In the genomic region with DNA sequence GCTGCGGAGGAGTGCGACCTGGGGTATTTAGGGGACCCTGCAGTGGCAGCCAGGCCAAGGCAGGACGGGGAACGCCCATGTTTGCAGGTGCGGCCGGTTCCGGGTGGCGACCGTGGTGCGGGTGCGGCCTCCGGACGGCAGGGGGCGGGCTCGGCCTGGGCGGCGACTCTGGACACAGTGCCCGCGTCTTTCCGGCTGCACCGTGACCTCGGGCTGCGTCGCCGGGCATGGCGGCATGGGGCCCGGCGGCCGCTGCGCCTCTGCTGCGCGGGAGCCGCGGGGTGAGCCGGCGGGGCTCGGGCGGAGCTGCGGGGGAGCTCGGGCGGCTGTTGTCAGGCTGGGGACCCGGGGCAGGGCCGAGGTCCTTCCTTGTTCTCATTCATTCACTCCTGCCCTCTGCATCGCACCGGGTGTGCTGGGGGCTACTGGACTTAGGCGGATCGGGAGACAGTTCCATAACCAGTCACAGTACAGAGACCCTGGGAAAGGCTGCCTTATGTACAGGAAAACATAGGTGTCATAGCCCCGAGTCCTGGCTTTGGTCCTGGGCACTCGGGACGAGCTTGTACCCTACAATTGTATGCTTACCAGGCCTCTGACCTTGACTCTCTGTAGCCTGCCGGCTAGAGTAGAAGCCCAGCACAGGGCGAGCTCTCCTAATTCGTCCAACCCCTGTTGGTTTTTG, we compare ENCODE assay signal across 8 mouse cellular contexts. TPM values are rescaled to one million over a fixed set of nuclear protein-coding genes. Genes with fewer than 3 reads are reported as not detected.
DNase-seq lines count a peak whose midpoint lies in the region; ATAC-seq lines count a peak whose summit lies in the region.

No protein-coding gene starts in this region.

- peak overlapping the region; percentile 87 for H3K4me2 ChIP-seq in intestine, embryonic 14.5 days (ENCODE audit: low read length)

- WGBS in intestine, embryonic 14.5 days = under 1% methylated on average over 50 of the region's 53 CpGs

- peak; percentile 95 for ATAC-seq in intestine, embryonic 14.5 days (replicated peaks; ENCODE audit: low FRiP score, low TSS enrichment, low read depth)
- peak; percentile 90 for ATAC-seq in megakaryocyte progenitor cell, adult 5-6 weeks (replicated peaks; ENCODE audit: poor library complexity)

- no peaks in the 10 kb centered on the region for H3K9me3 ChIP-seq in intestine, embryonic 14.5 days (ENCODE audit: control insufficient read depth, low read length)

- H3K4me1 ChIP-seq in intestine, embryonic 14.5 days (replicated peaks; ENCODE audit: control insufficient read depth, insufficient read depth, low read length) = peaks cover 12% of the 10 kb centered on the region

- DNase-seq in adrenal gland, adult 18-20 months (ENCODE audit: low spot score in 2 of 2) = peak; percentile 96 to 97
- peak; percentile 86 for DNase-seq in embryo, embryonic 10.5 days (ENCODE audit: low spot score)
- peak; percentile 89 for DNase-seq in gastrocnemius, postnatal 14 days
- peak; percentile 98 for DNase-seq in intestine, embryonic 14.5 days (ENCODE audit: low spot score)
- peak; percentile 76 to 93 for DNase-seq in left cerebral cortex, postnatal 10 days (ENCODE audit: extremely low spot score in 1 of 2, low spot score in 2 of 2)
- DNase-seq in right cerebral cortex, postnatal 10 days (ENCODE audit: low spot score in 2 of 2) = peak; percentile 87 to 90
- DNase-seq in urinary bladder, postnatal 25 days (ENCODE audit: low spot score) = peak; percentile 97

- H3K9ac ChIP-seq in intestine, embryonic 14.5 days (ENCODE audit: low read length) = peak overlapping the region; percentile 89

- peak overlapping the region; percentile 81 for H3K4me3 ChIP-seq in intestine, embryonic 14.5 days (ENCODE audit: low read depth, low read length)

- no peaks in the 10 kb centered on the region for H3K27me3 ChIP-seq in intestine, embryonic 14.5 days (replicated peaks; ENCODE audit: control insufficient read depth, insufficient read depth, low read length)

- intact Hi-C loops in gastrocnemius, postnatal 14 days (cut with DNase I; ENCODE audit: low total_unique reads) = no loop called here
- intact Hi-C loops in left cerebral cortex, postnatal 10 days (cut with DNase I) = no loop called here

- no peak overlapping the region for H3K27ac ChIP-seq in intestine, embryonic 14.5 days (ENCODE audit: low read depth)

- peaks cover 18% of the 10 kb centered on the region; the same call in 1 of the 2 replicates for H3K36me3 ChIP-seq in intestine, embryonic 14.5 days (ENCODE audit: control insufficient read depth, insufficient read depth, low read length)

RNA-seq across cellular contexts. Expression of a gene that starts 0.5 kb away (rescaled TPM):
- total RNA-seq in adrenal gland, adult 18-20 months (2021) = 100 to 1,000 TPM; 257 to 284 TPM
- 100 to 1,000 TPM; 214 to 234 TPM for total RNA-seq in gastrocnemius, postnatal 14 days (2021)
- polyA plus RNA-seq in intestine, embryonic 14.5 days (2014; fragmentation: Nextera tagmentation; extraction: Ambion mirVana) = 144 and 155 TPM in 2 replicates
- 10 to 100 TPM; 33.7 to 36.7 TPM for total RNA-seq in left cerebral cortex, postnatal 10 days (2021)
- 81.1 and 95.2 TPM in 2 replicates for total RNA-seq in megakaryocyte progenitor cell, adult 5-6 weeks (2015)
- total RNA-seq in megakaryocyte progenitor cell, adult 5-6 weeks (2017) = 62.6 and 70.8 TPM in 2 replicates

RNA-seq across cellular contexts. Expression of a gene that starts 23.6 kb away (rescaled TPM):
- total RNA-seq in adrenal gland, adult 18-20 months (2021) = 10 to 100 TPM; 67.7 to 79.2 TPM
- total RNA-seq in gastrocnemius, postnatal 14 days (2021) = 10 to 100 TPM; 15.7 to 17.5 TPM
- polyA plus RNA-seq in intestine, embryonic 14.5 days (2014; fragmentation: Nextera tagmentation; extraction: Ambion mirVana) = 74.8 and 76.4 TPM in 2 replicates
- 10 to 100 TPM; 21.0 to 21.6 TPM for total RNA-seq in left cerebral cortex, postnatal 10 days (2021)
- total RNA-seq in megakaryocyte progenitor cell, adult 5-6 weeks (2015) = 83.8 and 90.1 TPM in 2 replicates
- total RNA-seq in megakaryocyte progenitor cell, adult 5-6 weeks (2017) = 129 and 133 TPM in 2 replicates

RNA-seq across cellular contexts. Expression of a gene that starts 23.7 kb away (rescaled TPM):
- 10 to 100 TPM; 12.3 to 24.1 TPM for total RNA-seq in adrenal gland, adult 18-20 months (2021)
- 1 to 10 TPM; 3.7 to 6.7 TPM for total RNA-seq in gastrocnemius, postnatal 14 days (2021)
- polyA plus RNA-seq in intestine, embryonic 14.5 days (2014; fragmentation: Nextera tagmentation; extraction: Ambion mirVana) = 36.0 and 37.4 TPM in 2 replicates
- 10 to 100 TPM in 1 of 2 experiments, 1 to 10 TPM in 1; 8.3 to 10.6 TPM for total RNA-seq in left cerebral cortex, postnatal 10 days (2021)
- 19.7 and 26.8 TPM in 2 replicates for total RNA-seq in megakaryocyte progenitor cell, adult 5-6 weeks (2015)
- total RNA-seq in megakaryocyte progenitor cell, adult 5-6 weeks (2017) = 23.1 and 25.0 TPM in 2 replicates
